Mouse (Mus musculus) embryonic facial prominence, embryonic 11.5 days (tissue): ENCODE data around the gene Spdya. TPM values are rescaled to one million over a fixed set of nuclear protein-coding genes. Genes with fewer than 3 reads are reported as not detected.

Source experiments
- ATAC-seq: fragments of 200-750 bp; cut with Nextera tagmentation; replicated peaks from 2 replicates; pipeline ENCODE4 v1.8.0; 2017; ENCODE audit warnings: low read depth; ENCODE audit not compliant: insufficient number of reproducible peaks, low FRiP score, low TSS enrichment
- DNase-seq: peaks from one replicate; pipeline ENCODE4 v3.0.0-alpha.2; 2015; ENCODE audit warnings: low spot score
- H3K27ac ChIP-seq: fragments of 300-500 bp; sonication (generic); replicated peaks from 2 replicates; pipeline ENCODE4 v1.5.1; 2014; ENCODE audit warnings: mild to moderate bottlenecking, low read depth, low read length, control low read depth
- H3K27me3 ChIP-seq: fragments of 300-500 bp; sonication (generic); 2 replicates; pipeline ENCODE4 v1.6.1; 2014; ENCODE audit warnings: mild to moderate bottlenecking, low read length, moderate library complexity, mixed read lengths; ENCODE audit not compliant: control insufficient read depth, insufficient read depth
- H3K36me3 ChIP-seq: fragments of 300-500 bp; sonication (generic); replicated peaks from 2 replicates; pipeline ENCODE4 v1.6.1; 2014; ENCODE audit warnings: low read depth, mild to moderate bottlenecking, low read length, moderate library complexity, mixed read lengths; ENCODE audit not compliant: control insufficient read depth, insufficient read depth
- H3K4me1 ChIP-seq: fragments of 300-500 bp; sonication (generic); 2 replicates; pipeline ENCODE4 v1.6.1; 2014; ENCODE audit warnings: low read length, mixed read lengths; ENCODE audit not compliant: control insufficient read depth, insufficient read depth
- H3K4me2 ChIP-seq: fragments of 300-500 bp; sonication (generic); 2 replicates; pipeline ENCODE4 v1.6.1; 2014; ENCODE audit warnings: low read depth, mild to moderate bottlenecking, control low read depth, low read length, moderate library complexity
- H3K4me3 ChIP-seq: fragments of 300-500 bp; sonication (generic); 2 replicates; pipeline ENCODE4 v1.5.1; 2014; ENCODE audit warnings: low read depth, low read length, control low read depth
- H3K9ac ChIP-seq: fragments of 300-500 bp; sonication (generic); replicated peaks from 2 replicates; pipeline ENCODE4 v1.6.1; 2014; ENCODE audit warnings: mild to moderate bottlenecking, control low read depth, low read length
- H3K9me3 ChIP-seq: fragments of 300-500 bp; sonication (generic); replicated peaks from 2 replicates; pipeline ENCODE4 v1.6.1; 2016; ENCODE audit warnings: mild to moderate bottlenecking, low read length, inconsistent platforms, mixed read lengths; ENCODE audit not compliant: control insufficient read depth
- WGBS: fragments of 180-500 bp; shearing (Covaris S2); extraction: QIAGEN DNeasy Blood & Tissue Kit; methylation state at CpG from one replicate; pipeline ENCODE4 v1.1.7; 2014; 5-methylcytosine and 5-hydroxymethylcytosine counted together
- polyA plus RNA-seq: library from polyadenylated mRNA; unstranded; fragments of >200 nt; fragmentation: Nextera tagmentation; extraction: Ambion mirVana; gene quantifications from 2 replicates; pipeline ENCODE4 v1.2.1, GENCODE M21; 2014

Spdya gene
- polyA plus RNA-seq, 1 experiment from 2014 or later = 0.74 TPM

- peak; percentile 99 for ATAC-seq
- H3K27me3 ChIP-seq = no peaks in the 10 kb centered on the region
- 4% methylated on average over 40 of the region's 40 CpGs for WGBS
- DNase-seq = peak; percentile 98
- H3K9me3 ChIP-seq = no peaks in the 10 kb centered on the region
- peak within 1 kb of the TSS; percentile 28 for H3K27ac ChIP-seq
- no peaks in the 10 kb centered on the region; the same call in 1 of the 2 replicates for H3K36me3 ChIP-seq
- H3K4me3 ChIP-seq = peak within 1 kb of the TSS; percentile 100
- H3K4me2 ChIP-seq = peak within 1 kb of the TSS; percentile 67
- peak within 1 kb of the TSS; percentile 94 for H3K9ac ChIP-seq
- no peaks in the 10 kb centered on the region for H3K4me1 ChIP-seq
Observed at GRCm38 (mm10) chr17:71615638-71616318, 63.9 kb downstream of the Spdya start, which contains the start of gene Wdr43. Wdr43 (plus strand) TSS chr17:71615895.

GRCm38 (mm10) chr17:71616319-71617032 is 64.6 kb downstream of the Spdya start:
- DNase-seq = peak; percentile 35
- WGBS = under 1% methylated on average over 68 of the region's 73 CpGs
- ATAC-seq = peak; percentile 82
- Histone ChIP-seq H3K4me2 (peak overlapping the region; percentile 67), H3K9ac (peak overlapping the region; percentile 94), H3K9me3 (no peaks in the 10 kb centered on the region), H3K27me3 (no peaks in the 10 kb centered on the region), H3K4me3 (peak overlapping the region; percentile 100), H3K36me3 (no peaks in the 10 kb centered on the region; the same call in 1 of the 2 replicates), H3K4me1 (no peaks in the 10 kb centered on the region), H3K27ac (peak overlapping the region; percentile 28)

GRCm38 (mm10) chr17:71617033-71617362 is 65.1 kb downstream of the Spdya start:
- peak; percentile 15 for DNase-seq
- H3K27me3 ChIP-seq = no peaks in the 10 kb centered on the region
- H3K4me1 ChIP-seq = no peaks in the 10 kb centered on the region
- ATAC-seq = no peak
- H3K4me3 ChIP-seq = peak overlapping the region; percentile 100
- no peaks in the 10 kb centered on the region for H3K9me3 ChIP-seq
- peak overlapping the region; percentile 67 for H3K4me2 ChIP-seq
- H3K9ac ChIP-seq = peak overlapping the region; percentile 94
- H3K36me3 ChIP-seq = no peaks in the 10 kb centered on the region; the same call in 1 of the 2 replicates
- WGBS = under 1% methylated on average over 10 of the region's 10 CpGs
- no peak overlapping the region for H3K27ac ChIP-seq

- H3K27me3 ChIP-seq = no peaks in the 10 kb centered on the region
- DNase-seq (no peak), ATAC-seq (no peak)
- H3K9ac ChIP-seq = no peak overlapping the region
- H3K27ac ChIP-seq = no peak overlapping the region
- H3K4me1 ChIP-seq = no peaks in the 10 kb centered on the region
- H3K9me3 ChIP-seq = no peaks in the 10 kb centered on the region
- no peak overlapping the region for H3K4me3 ChIP-seq
- H3K36me3 ChIP-seq = no peaks in the 10 kb centered on the region; the same call in 1 of the 2 replicates
- no peak overlapping the region for H3K4me2 ChIP-seq
- WGBS = 73% methylated on average over 4 of the region's 4 CpGs
Observed at GRCm38 (mm10) chr17:71617974-71618373, 66.1 kb downstream of the Spdya start.

- H3K27ac ChIP-seq = no peak overlapping the region
- H3K4me2 ChIP-seq = no peak overlapping the region
- H3K27me3 ChIP-seq = no peaks in the 10 kb centered on the region
- H3K4me3 ChIP-seq = no peak overlapping the region
- H3K9ac ChIP-seq = no peak overlapping the region
- WGBS = 85% methylated on average over 10 of the region's 10 CpGs
- no peaks in the 10 kb centered on the region for H3K4me1 ChIP-seq
- no peaks in the 10 kb centered on the region for H3K9me3 ChIP-seq
- H3K36me3 ChIP-seq = peaks cover 5% of the 10 kb centered on the region
- ATAC-seq = no peak
- no peak for DNase-seq
Observed at GRCm38 (mm10) chr17:71631806-71632205, 79.9 kb downstream of the Spdya start.

DNA sequence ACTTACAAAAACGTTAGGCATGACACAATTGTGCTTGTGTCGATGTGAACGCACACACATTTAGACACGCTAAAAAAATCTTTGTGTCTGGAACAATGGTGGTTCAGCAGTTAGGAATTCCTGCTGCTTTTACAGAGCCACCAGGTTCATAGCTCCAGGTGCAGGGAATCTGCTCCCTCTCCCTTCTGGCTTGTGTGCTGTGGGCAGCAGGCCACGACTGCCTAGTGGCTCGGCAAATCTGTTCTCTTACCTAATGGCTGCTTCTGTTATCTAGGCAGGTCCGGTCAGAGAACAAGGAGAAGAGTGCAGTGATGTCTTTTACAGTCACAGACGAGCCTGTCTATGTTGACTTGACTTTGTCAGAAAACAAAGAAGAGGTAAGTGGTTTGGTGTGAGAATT is 81.5 kb downstream of the Spdya start:
- Histone ChIP-seq H3K9ac (no peak overlapping the region), H3K4me3 (no peak overlapping the region), H3K27me3 (no peaks in the 10 kb centered on the region), H3K27ac (no peak overlapping the region), H3K9me3 (no peaks in the 10 kb centered on the region), H3K4me1 (no peaks in the 10 kb centered on the region), H3K36me3 (peaks cover 5% of the 10 kb centered on the region), H3K4me2 (no peak overlapping the region)
- ATAC-seq (no peak), DNase-seq (no peak)
- WGBS = 87% methylated on average over 8 of the region's 8 CpGs

- ATAC-seq (no peak), DNase-seq (no peak)
- Histone ChIP-seq H3K9ac (no peak overlapping the region), H3K36me3 (peaks cover 5% of the 10 kb centered on the region), H3K27me3 (no peaks in the 10 kb centered on the region), H3K4me1 (no peaks in the 10 kb centered on the region), H3K4me2 (no peak overlapping the region), H3K9me3 (no peaks in the 10 kb centered on the region), H3K27ac (no peak overlapping the region), H3K4me3 (no peak overlapping the region)
- 94% methylated on average over 8 of the region's 8 CpGs for WGBS
Observed at GRCm38 (mm10) chr17:71636786-71637185, 84.9 kb downstream of the Spdya start.

GRCm38 (mm10) chr17:71637750-71638265 is 85.9 kb downstream of the Spdya start:
- WGBS = 91% methylated on average over 4 of the region's 4 CpGs
- Histone ChIP-seq H3K27ac (no peak overlapping the region), H3K4me2 (no peak overlapping the region)

More at GRCm38 (mm10) chr17:71637750-71638265, 85.9 kb downstream of the Spdya start:
- ATAC-seq (no peak), DNase-seq (no peak)
- no peaks in the 10 kb centered on the region for H3K27me3 ChIP-seq
- no peaks in the 10 kb centered on the region for H3K4me1 ChIP-seq
- H3K36me3 ChIP-seq = peaks cover 5% of the 10 kb centered on the region
- no peaks in the 10 kb centered on the region for H3K9me3 ChIP-seq
- no peak overlapping the region for H3K9ac ChIP-seq
- H3K4me3 ChIP-seq = no peak overlapping the region
